Mouse (Mus musculus): ENCODE data around the gene Myzap. TPM values are rescaled to one million over a fixed set of nuclear protein-coding genes. Genes with fewer than 3 reads are reported as not detected.

Gene Myzap
- polyA plus RNA-seq, 1 experiment from 2014 or later = 2.8 TPM

GRCm38 (mm10) chr9:71567391-71567790, 24.8 kb downstream of the Myzap start:
- ATAC-seq = no peak
- 72% methylated on average over 3 of the region's 3 CpGs for WGBS
- no peaks in the 10 kb centered on the region for H3K27me3 ChIP-seq (replicated peaks; ENCODE audit: control insufficient read depth, insufficient read depth, low read length)

GRCm38 (mm10) chr9:71566763-71567162, 25.4 kb downstream of the Myzap start:
- ATAC-seq = no peak
- Histone ChIP-seq H3K9ac (replicated peaks; ENCODE audit: low read depth, low read length) (no peak overlapping the region), H3K4me1 (replicated peaks; ENCODE audit: control insufficient read depth, insufficient read depth, low read length) (no peaks in the 10 kb centered on the region), H3K4me2 (ENCODE audit: low read length) (no peak overlapping the region), H3K36me3 (ENCODE audit: control insufficient read depth, insufficient read depth) (no peaks in the 10 kb centered on the region), H3K27ac (ENCODE audit: low read length) (no peak overlapping the region), H3K4me3 (replicated peaks; ENCODE audit: low read length) (no peak overlapping the region), H3K9me3 (ENCODE audit: control insufficient read depth, low read length) (no peaks in the 10 kb centered on the region), H3K27me3 (replicated peaks; ENCODE audit: control insufficient read depth, insufficient read depth, low read length) (no peaks in the 10 kb centered on the region)
- WGBS = 54% methylated on average over 4 of the region's 4 CpGs

More at GRCm38 (mm10) chr9:71567391-71567790, 24.8 kb downstream of the Myzap start:
- Histone ChIP-seq H3K36me3 (ENCODE audit: control insufficient read depth, insufficient read depth) (no peaks in the 10 kb centered on the region), H3K27ac (ENCODE audit: low read length) (no peak overlapping the region), H3K9ac (replicated peaks; ENCODE audit: low read depth, low read length) (no peak overlapping the region), H3K9me3 (ENCODE audit: control insufficient read depth, low read length) (no peaks in the 10 kb centered on the region), H3K4me2 (ENCODE audit: low read length) (no peak overlapping the region), H3K4me1 (replicated peaks; ENCODE audit: control insufficient read depth, insufficient read depth, low read length) (no peaks in the 10 kb centered on the region), H3K4me3 (replicated peaks; ENCODE audit: low read length) (no peak overlapping the region)

GRCm38 (mm10) chr9:71557737-71558136, 34.4 kb downstream of the Myzap start:
- Histone ChIP-seq H3K4me3 (replicated peaks; ENCODE audit: low read length) (no peak overlapping the region), H3K36me3 (ENCODE audit: control insufficient read depth, insufficient read depth) (no peaks in the 10 kb centered on the region), H3K4me2 (ENCODE audit: low read length) (no peak overlapping the region), H3K9ac (replicated peaks; ENCODE audit: low read depth, low read length) (no peak overlapping the region), H3K27me3 (replicated peaks; ENCODE audit: control insufficient read depth, insufficient read depth, low read length) (no peaks in the 10 kb centered on the region), H3K4me1 (replicated peaks; ENCODE audit: control insufficient read depth, insufficient read depth, low read length) (peaks cover 6% of the 10 kb centered on the region), H3K9me3 (ENCODE audit: control insufficient read depth, low read length) (no peaks in the 10 kb centered on the region), H3K27ac (ENCODE audit: low read length) (no peak overlapping the region)
- 13% methylated on average over 2 of the region's 2 CpGs for WGBS
- ATAC-seq = peak; percentile 67

GRCm38 (mm10) chr9:71554001-71554400, 38.2 kb downstream of the Myzap start:
- no peaks in the 10 kb centered on the region for H3K27me3 ChIP-seq (replicated peaks; ENCODE audit: control insufficient read depth, insufficient read depth, low read length)
- H3K36me3 ChIP-seq (ENCODE audit: control insufficient read depth, insufficient read depth) = no peaks in the 10 kb centered on the region
- H3K9me3 ChIP-seq (ENCODE audit: control insufficient read depth, low read length) = no peaks in the 10 kb centered on the region
- ATAC-seq = no peak
- peaks cover 6% of the 10 kb centered on the region for H3K4me1 ChIP-seq (replicated peaks; ENCODE audit: control insufficient read depth, insufficient read depth, low read length)
- 97% methylated on average over 3 of the region's 3 CpGs for WGBS
- no peak overlapping the region for H3K4me2 ChIP-seq (ENCODE audit: low read length)
- no peak overlapping the region for H3K4me3 ChIP-seq (replicated peaks; ENCODE audit: low read length)
- H3K27ac ChIP-seq (ENCODE audit: low read length) = no peak overlapping the region
- no peak overlapping the region for H3K9ac ChIP-seq (replicated peaks; ENCODE audit: low read depth, low read length)

- WGBS = 92% methylated on average over 8 of the region's 8 CpGs
- Histone ChIP-seq H3K4me1 (replicated peaks; ENCODE audit: control insufficient read depth, insufficient read depth, low read length) (no peaks in the 10 kb centered on the region), H3K9me3 (ENCODE audit: control insufficient read depth, low read length) (no peaks in the 10 kb centered on the region), H3K9ac (replicated peaks; ENCODE audit: low read depth, low read length) (no peak overlapping the region), H3K36me3 (ENCODE audit: control insufficient read depth, insufficient read depth) (no peaks in the 10 kb centered on the region), H3K27ac (ENCODE audit: low read length) (no peak overlapping the region), H3K4me2 (ENCODE audit: low read length) (no peak overlapping the region), H3K27me3 (replicated peaks; ENCODE audit: control insufficient read depth, insufficient read depth, low read length) (no peaks in the 10 kb centered on the region), H3K4me3 (replicated peaks; ENCODE audit: low read length) (no peak overlapping the region)
- no peak for ATAC-seq
Observed at GRCm38 (mm10) chr9:71550176-71550575, 42.0 kb downstream of the Myzap start.

- Histone ChIP-seq H3K9me3 (ENCODE audit: control insufficient read depth, low read length) (no peaks in the 10 kb centered on the region), H3K4me3 (replicated peaks; ENCODE audit: low read length) (no peak overlapping the region), H3K27ac (ENCODE audit: low read length) (no peak overlapping the region), H3K4me2 (ENCODE audit: low read length) (no peak overlapping the region), H3K27me3 (replicated peaks; ENCODE audit: control insufficient read depth, insufficient read depth, low read length) (no peaks in the 10 kb centered on the region), H3K36me3 (ENCODE audit: control insufficient read depth, insufficient read depth) (no peaks in the 10 kb centered on the region), H3K4me1 (replicated peaks; ENCODE audit: control insufficient read depth, insufficient read depth, low read length) (0 out of 2 replicates have a peak, but pooled peaks cover 2% of the 10 kb centered on the region), H3K9ac (replicated peaks; ENCODE audit: low read depth, low read length) (no peak overlapping the region)
- no peak for ATAC-seq
- 80% methylated on average over 10 of the region's 10 CpGs for WGBS
Observed at GRCm38 (mm10) chr9:71547704-71548275, 44.4 kb downstream of the Myzap start.

- Histone ChIP-seq H3K9me3 (ENCODE audit: control insufficient read depth, low read length) (no peaks in the 10 kb centered on the region), H3K36me3 (ENCODE audit: control insufficient read depth, insufficient read depth) (no peaks in the 10 kb centered on the region), H3K9ac (replicated peaks; ENCODE audit: low read depth, low read length) (no peak overlapping the region), H3K4me1 (replicated peaks; ENCODE audit: control insufficient read depth, insufficient read depth, low read length) (0 out of 2 replicates have a peak, but pooled peaks cover 2% of the 10 kb centered on the region), H3K27me3 (replicated peaks; ENCODE audit: control insufficient read depth, insufficient read depth, low read length) (no peaks in the 10 kb centered on the region), H3K4me2 (ENCODE audit: low read length) (no peak overlapping the region), H3K27ac (ENCODE audit: low read length) (no peak overlapping the region), H3K4me3 (replicated peaks; ENCODE audit: low read length) (no peak overlapping the region)
- 88% methylated on average over 5 of the region's 5 CpGs for WGBS
- no peak for ATAC-seq
Observed at GRCm38 (mm10) chr9:71544831-71545230, 47.3 kb downstream of the Myzap start.

GRCm38 (mm10) chr9:71543443-71544222, 48.5 kb downstream of the Myzap start:
- WGBS = 14% methylated on average over 19 of the region's 19 CpGs

GRCm38 (mm10) chr9:71542292-71542691, 49.9 kb downstream of the Myzap start:
- H3K4me3 ChIP-seq (replicated peaks; ENCODE audit: low read length) = no peak overlapping the region
- no peak overlapping the region for H3K27ac ChIP-seq (ENCODE audit: low read length)
- no peak overlapping the region for H3K4me2 ChIP-seq (ENCODE audit: low read length)
- H3K9me3 ChIP-seq (ENCODE audit: control insufficient read depth, low read length) = no peaks in the 10 kb centered on the region
- no peak for ATAC-seq
- WGBS = 81% methylated on average over 5 of the region's 5 CpGs
- no peak overlapping the region for H3K9ac ChIP-seq (replicated peaks; ENCODE audit: low read depth, low read length)
- no peaks in the 10 kb centered on the region for H3K36me3 ChIP-seq (ENCODE audit: control insufficient read depth, insufficient read depth)
- H3K27me3 ChIP-seq (replicated peaks; ENCODE audit: control insufficient read depth, insufficient read depth, low read length) = no peaks in the 10 kb centered on the region
- H3K4me1 ChIP-seq (replicated peaks; ENCODE audit: control insufficient read depth, insufficient read depth, low read length) = 0 out of 2 replicates have a peak, but pooled peaks cover 2% of the 10 kb centered on the region

More at GRCm38 (mm10) chr9:71543443-71544222, 48.5 kb downstream of the Myzap start:
- Histone ChIP-seq H3K4me2 (ENCODE audit: low read length) (no peak overlapping the region), H3K9ac (replicated peaks; ENCODE audit: low read depth, low read length) (no peak overlapping the region), H3K9me3 (ENCODE audit: control insufficient read depth, low read length) (no peaks in the 10 kb centered on the region), H3K36me3 (ENCODE audit: control insufficient read depth, insufficient read depth) (no peaks in the 10 kb centered on the region), H3K27me3 (replicated peaks; ENCODE audit: control insufficient read depth, insufficient read depth, low read length) (no peaks in the 10 kb centered on the region), H3K4me1 (replicated peaks; ENCODE audit: control insufficient read depth, insufficient read depth, low read length) (0 out of 2 replicates have a peak, but pooled peaks cover 2% of the 10 kb centered on the region), H3K4me3 (replicated peaks; ENCODE audit: low read length) (no peak overlapping the region), H3K27ac (ENCODE audit: low read length) (no peak overlapping the region)
- peak; percentile 91 for ATAC-seq
